Mouse (Mus musculus) Patski (cell line): Measurements from ENCODE around the gene Klk15. TPM values are rescaled to one million over a fixed set of nuclear protein-coding genes. Genes with fewer than 3 reads are reported as not detected.
"Not testable (repeated sequence)": the region's sequence is repeated elsewhere in the genome, so short reads cannot be mapped to it uniquely, and the experiment has no call there.

Experiments
- ATAC-seq: fragments of 100-300 bp; one replicate; pipeline ENCODE4 v1.8.0; 2021
- CTCF ChIA-PET: fragments of 350-600 bp; sonication (Branson Sonifier 250); formaldehyde crosslinking; loops from one replicate; lab custom pipeline; 2022; ENCODE audit warnings: inconsistent platforms; lab: Charles Lee
- POLR2A ChIA-PET: fragments of 350-600 bp; sonication (Branson Sonifier 250); formaldehyde crosslinking; loops from one replicate; lab custom pipeline; 2022; ENCODE audit warnings: antibody characterized with exemption, inconsistent platforms; lab: Charles Lee
- DNase-seq: peaks from one replicate; pipeline ENCODE4 v3.0.0-alpha.2; 2011; ENCODE audit warnings: low read depth, low spot score
- H3K27me3 ChIP-seq: fragments of 371-371 bp; one replicate; pipeline ENCODE4 v1.5.1; 2021
- CTCF ChIP-seq: fragments of 100-300 bp; IDR thresholded peaks from one replicate; pipeline ENCODE4 v1.5.1; 2021
- in situ Hi-C: fragments of 300-500 bp; cut with MboI; formaldehyde crosslinking; loops from 3 replicates; pipeline ENCODE4 v1.11.1; 2018; ENCODE audit warnings: low pct_unique_long_range_greater_than_20kb, mixed read lengths
- polyA plus RNA-seq: library from polyadenylated mRNA; unstranded; gene quantifications from one replicate; pipeline ENCODE4 v1.2.3, GENCODE M21; 2021

Gene Klk15
- polyA plus RNA-seq, 1 experiment from 2014 or later, result not detected

DNA sequence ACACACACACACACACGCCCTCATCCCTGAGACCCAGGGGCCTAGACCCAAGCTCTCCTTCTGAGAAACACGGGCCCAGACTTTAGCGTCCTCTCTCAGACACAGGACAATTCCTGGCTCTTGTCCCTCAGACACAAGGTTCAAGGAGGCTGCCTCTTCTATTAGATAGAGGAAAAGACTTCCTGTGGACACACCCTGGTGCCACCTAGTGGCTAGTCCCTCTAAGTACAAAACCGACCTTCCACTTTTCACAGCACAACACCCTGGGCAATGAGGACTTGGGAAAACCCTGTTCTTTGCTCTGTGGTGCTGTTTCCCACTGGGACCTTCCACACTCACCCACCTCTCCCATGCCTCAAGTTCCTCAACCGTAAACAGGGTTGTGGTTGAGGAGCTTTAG, 7.6 kb upstream of the Klk15 start:
- POLR2A ChIA-PET, result interaction anchor here (0.8 kb wide), 1 partner anchor 93 kb away, joined by 4 read pairs; no protein-coding TSS in a partner anchor
- no peak for DNase-seq
- no peak for ATAC-seq
- no peak for TF ChIP-seq CTCF
- no peaks in the 10 kb centered on the region for H3K27me3 ChIP-seq
- CTCF ChIA-PET, result no interaction called here
- in situ Hi-C loops, result no loop called here

DNA sequence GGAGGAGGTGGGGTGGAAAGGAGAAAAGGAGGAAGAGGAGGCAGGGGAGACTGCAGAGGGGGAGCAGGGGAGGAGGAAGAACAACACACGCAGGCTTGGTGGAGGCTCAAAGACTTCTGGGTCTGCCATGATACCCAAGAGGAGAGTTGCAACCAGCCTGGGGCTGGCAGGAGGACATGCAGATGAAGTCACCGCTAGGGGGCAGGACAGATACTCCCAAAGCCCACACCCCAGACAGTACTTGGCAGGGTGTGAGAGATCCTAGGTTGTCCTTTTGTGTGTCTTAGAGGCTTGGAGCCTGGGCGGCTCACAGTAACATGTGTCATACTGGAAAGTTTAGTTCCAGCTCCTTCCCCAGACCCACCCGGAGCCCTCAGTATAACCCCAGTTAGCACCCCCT, 5.0 kb upstream of the Klk15 start:
- ChIA-PET CTCF (no interaction called here), POLR2A (no interaction called here)
- no peaks in the 10 kb centered on the region for H3K27me3 ChIP-seq
- no peak for ATAC-seq
- no peak for TF ChIP-seq CTCF
- DNase-seq, result no peak
- in situ Hi-C loops, result no loop called here

DNA sequence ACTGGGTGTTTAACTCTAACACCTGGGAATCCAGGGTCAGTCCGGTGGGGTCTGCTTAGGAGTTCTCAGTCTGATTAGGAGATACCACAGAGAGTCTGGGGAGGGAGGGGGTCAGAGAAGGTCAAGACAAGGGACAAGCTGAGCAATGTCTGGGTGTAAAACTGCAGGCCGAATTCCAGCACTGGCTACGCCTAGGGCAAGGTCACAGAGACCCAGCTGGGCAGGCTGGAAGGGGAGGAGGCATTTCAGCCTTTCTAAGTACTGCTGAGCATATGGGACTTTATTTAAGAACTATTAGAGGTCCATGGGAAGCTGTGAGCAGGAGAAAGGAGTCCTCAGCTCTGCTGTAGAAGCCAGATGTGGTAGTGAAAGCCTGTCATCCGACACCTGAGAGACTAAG, 1.2 kb upstream of the Klk15 start:
- DNase-seq (no peak), ATAC-seq (no peak)
- POLR2A ChIA-PET, result no interaction called here
- in situ Hi-C loops, result no loop called here
- TF ChIP-seq CTCF, result no peak
- H3K27me3 ChIP-seq, result no peaks in the 10 kb centered on the region
- CTCF ChIA-PET, result no interaction called here

GRCm38 (mm10) chr7:43934747-43935146, 1.2 kb downstream of the Klk15 start:
- no peaks in the 10 kb centered on the region for H3K27me3 ChIP-seq
- no peak for ATAC-seq
- no peak for DNase-seq
- CTCF ChIA-PET, result no interaction called here
- in situ Hi-C loops, result no loop called here
- no peak for TF ChIP-seq CTCF
- POLR2A ChIA-PET, result no interaction called here

DNA sequence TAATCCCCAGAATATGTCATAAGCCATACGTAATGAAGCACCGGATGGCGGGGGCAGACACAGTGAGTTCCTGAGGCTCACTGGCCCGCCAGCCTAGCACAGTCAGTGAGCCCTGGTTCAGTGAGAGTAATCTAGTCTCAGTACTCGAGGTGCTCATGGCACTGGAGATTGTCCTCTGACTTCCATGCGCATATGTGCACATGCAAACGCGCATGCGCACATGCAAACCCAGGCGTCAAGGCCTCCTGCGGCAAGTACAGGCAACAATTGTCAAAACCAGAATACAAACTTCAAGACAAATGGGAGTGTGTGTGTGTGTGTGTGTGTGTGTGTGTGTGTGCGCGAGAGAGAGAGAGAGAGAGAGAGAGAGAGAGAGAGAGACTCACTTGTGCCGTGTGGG, 3.0 kb downstream of the Klk15 start:
- ATAC-seq, result no peak
- no peaks in the 10 kb centered on the region for H3K27me3 ChIP-seq
- no peak for TF ChIP-seq CTCF
- no peak for DNase-seq
- POLR2A ChIA-PET, result no interaction called here
- in situ Hi-C loops, result no loop called here
- CTCF ChIA-PET, result no interaction called here

DNA sequence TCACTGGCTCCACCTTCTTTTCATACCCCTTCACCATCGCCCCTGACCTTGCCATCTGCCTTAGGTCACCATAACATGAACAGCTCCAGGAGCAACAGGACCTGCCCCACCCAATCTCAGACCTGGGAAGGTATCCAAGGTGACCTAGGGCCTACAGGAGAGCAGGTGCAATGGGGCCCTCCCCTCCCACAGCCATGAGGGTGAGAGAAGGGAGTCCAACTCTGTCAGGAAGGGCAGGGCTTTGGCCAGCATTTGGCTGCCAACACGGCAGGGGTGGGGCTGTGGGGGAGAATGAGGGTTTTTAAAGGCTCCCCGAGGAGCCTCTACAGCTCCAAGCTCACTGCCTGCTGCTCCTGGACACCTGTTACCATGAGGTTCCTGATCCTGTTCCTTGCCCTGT, 8.8 kb downstream of the Klk15 start:
- DNase-seq, H3K27me3 ChIP-seq, ATAC-seq, POLR2A ChIA-PET, CTCF ChIA-PET, in situ Hi-C loops: not testable (repeated sequence)

- no peak for DNase-seq
- H3K27me3 ChIP-seq, result no peaks in the 10 kb centered on the region
- ChIA-PET POLR2A (no interaction called here), CTCF (no interaction called here)
- TF ChIP-seq CTCF, result no peak
- ATAC-seq, result no peak
- in situ Hi-C loops, result no loop called here
Observed at GRCm38 (mm10) chr7:43944727-43945264, 11.3 kb downstream of the Klk15 start.

GRCm38 (mm10) chr7:43950364-43950763, 16.8 kb downstream of the Klk15 start, which contains the start of gene Klk1b8:
Gene Klk1b8, plus strand, starts transcription at chr7:43950664.
- in situ Hi-C loops, result no loop called here
- ChIA-PET CTCF (no interaction called here), POLR2A (no interaction called here)
- DNase-seq (no peak), ATAC-seq (no peak)
- TF ChIP-seq CTCF, result no peak
- H3K27me3 ChIP-seq, result no peaks in the 10 kb centered on the region

DNA sequence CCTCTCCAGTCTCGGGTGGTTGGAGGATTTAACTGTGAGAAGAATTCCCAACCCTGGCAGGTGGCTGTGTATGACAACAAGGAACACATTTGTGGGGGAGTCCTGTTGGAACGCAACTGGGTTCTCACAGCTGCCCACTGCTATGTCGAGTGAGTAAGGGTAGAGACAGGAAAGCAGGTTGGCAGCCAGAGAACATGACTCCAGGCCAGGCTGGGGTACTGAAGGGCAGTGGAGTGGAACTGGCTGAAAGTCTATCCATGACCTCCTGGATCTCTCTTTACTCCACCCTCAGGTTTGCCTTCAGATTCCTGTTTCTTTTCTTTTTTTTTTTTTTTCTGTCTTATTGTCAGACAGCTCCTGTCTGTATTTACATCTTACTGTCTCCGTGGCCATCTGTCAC, 19.2 kb downstream of the Klk15 start:
- ChIA-PET CTCF (no interaction called here), POLR2A (no interaction called here)
- ATAC-seq (no peak), DNase-seq (no peak)
- no peaks in the 10 kb centered on the region for H3K27me3 ChIP-seq
- in situ Hi-C loops, result no loop called here
- no peak for TF ChIP-seq CTCF

GRCm38 (mm10) chr7:43966451-43966850, 32.9 kb downstream of the Klk15 start, which contains the start of gene Klk1b1:
Gene Klk1b1, plus strand, starts transcription at chr7:43966751.
- POLR2A ChIA-PET, result no interaction called here
- no peak for ATAC-seq
- in situ Hi-C loops, result no loop called here
- no peak for DNase-seq
- no peaks in the 10 kb centered on the region for H3K27me3 ChIP-seq
- CTCF ChIA-PET, result no interaction called here
- no peak for TF ChIP-seq CTCF

GRCm38 (mm10) chr7:43967058-43967457, 33.5 kb downstream of the Klk15 start:
- POLR2A ChIA-PET, result no interaction called here
- no peak for ATAC-seq
- in situ Hi-C loops, result no loop called here

DNA sequence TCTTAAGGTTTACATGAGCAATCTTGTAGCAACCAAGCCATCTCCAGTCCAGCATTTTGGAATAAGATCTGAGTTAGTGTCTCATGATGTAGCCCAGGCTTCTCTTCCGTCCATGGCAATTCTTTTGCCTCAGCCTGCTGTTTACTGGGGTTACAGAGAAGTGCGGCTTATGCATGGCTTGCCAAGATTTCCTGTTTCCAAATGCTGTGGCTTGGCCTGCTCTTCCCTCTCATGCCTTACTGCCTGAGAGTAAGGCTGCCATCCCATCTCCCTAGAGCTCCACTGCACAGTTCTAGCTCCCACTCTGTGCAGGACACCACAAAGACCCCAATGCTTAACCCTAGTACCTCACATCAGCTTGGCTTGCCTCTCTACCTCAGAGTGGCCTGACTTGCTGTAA, 34.1 kb downstream of the Klk15 start:
- CTCF ChIA-PET, result no interaction called here
- in situ Hi-C loops, result no loop called here

More at GRCm38 (mm10) chr7:43967058-43967457, 33.5 kb downstream of the Klk15 start:
- CTCF ChIA-PET, result no interaction called here
- H3K27me3 ChIP-seq, result no peaks in the 10 kb centered on the region
- DNase-seq, result no peak
- no peak for TF ChIP-seq CTCF

GRCm38 (mm10) chr7:43975761-43976160, 42.2 kb downstream of the Klk15 start, which contains the start of gene Klk1b9:
Gene Klk1b9, plus strand, starts transcription at chr7:43976061.
- in situ Hi-C loops, DNase-seq, H3K27me3 ChIP-seq, POLR2A ChIA-PET, ATAC-seq, CTCF ChIA-PET: not testable (repeated sequence)

More for the DNA sequence above, 34.1 kb downstream of the Klk15 start:
- TF ChIP-seq CTCF, result no peak
- POLR2A ChIA-PET, result no interaction called here
- no peaks in the 10 kb centered on the region for H3K27me3 ChIP-seq
- DNase-seq, result no peak
- no peak for ATAC-seq
